Mouse (Mus musculus) cortical plate, adult 2 months (tissue): ENCODE data around the gene Thumpd1. TPM values are rescaled to one million over a fixed set of nuclear protein-coding genes. Genes with fewer than 3 reads are reported as not detected.
A peak's percentile ranks its signal among the peaks of the same experiment; 100 is the strongest.
"Not testable (repeated sequence)": the region's sequence is repeated elsewhere in the genome, so short reads cannot be mapped to it uniquely, and the experiment has no call there.

ENCODE experiments used
- H3K27ac ChIP-seq: fragments of 200-500 bp; 2 replicates; pipeline ENCODE4 v1.5.1; 2012; ENCODE audit warnings: low read length, control low read depth, inconsistent platforms; ENCODE audit not compliant: insufficient read depth
- H3K4me1 ChIP-seq: fragments of 200-500 bp; 2 replicates; pipeline ENCODE4 v1.6.1; 2011; ENCODE audit warnings: low read length; ENCODE audit not compliant: control insufficient read depth, insufficient read depth
- H3K4me3 ChIP-seq: fragments of 200-500 bp; 2 replicates; pipeline ENCODE4 v1.5.1; 2011; ENCODE audit warnings: mild to moderate bottlenecking, low read length, control low read depth; ENCODE audit not compliant: insufficient read depth
- CTCF ChIP-seq: fragments of 200-500 bp; IDR thresholded peaks from 2 replicates; pipeline ENCODE4 v1.5.1; 2011; ENCODE audit warnings: mild to moderate bottlenecking, control low read depth, low read length; ENCODE audit not compliant: insufficient read depth; ENCODE audit errors: extremely low read depth
- POLR2A ChIP-seq: fragments of 200-500 bp; IDR thresholded peaks from 2 replicates; pipeline ENCODE4 v1.6.1; 2011; ENCODE audit warnings: mild to moderate bottlenecking, low read length, control low read depth; ENCODE audit not compliant: insufficient read depth; ENCODE audit errors: extremely low read depth
- polyA plus RNA-seq: library from polyadenylated mRNA; depleted of rRNA; stranded (reverse); fragments of >200 nt; gene quantifications from 2 replicates; pipeline ENCODE4 v1.2.3, GENCODE M21; 2012

Gene Thumpd1
- polyA plus RNA-seq, 1 experiment, result 33.2 TPM

- Histone ChIP-seq H3K4me1 (no peaks in the 10 kb centered on the region), H3K27ac (no peak overlapping the region), H3K4me3 (no peak overlapping the region)
- no peak for TF ChIP-seq CTCF
- no peak for TF ChIP-seq POLR2A
These were observed 23.7 kb upstream of the Thumpd1 start for GRCm38 (mm10) chr7:119744321-119744720.

GRCm38 (mm10) chr7:119739798-119740468, 19.3 kb upstream of the Thumpd1 start:
- H3K4me1 ChIP-seq, H3K4me3 ChIP-seq, H3K27ac ChIP-seq: not testable (repeated sequence)

GRCm38 (mm10) chr7:119738877-119739276, 18.3 kb upstream of the Thumpd1 start:
- Histone ChIP-seq H3K27ac (no peak overlapping the region), H3K4me3 (no peak overlapping the region)
- no peak for TF ChIP-seq CTCF
- TF ChIP-seq POLR2A, result no peak

GRCm38 (mm10) chr7:119731262-119731661, 10.7 kb upstream of the Thumpd1 start:
- H3K4me1 ChIP-seq, H3K4me3 ChIP-seq, H3K27ac ChIP-seq: not testable (repeated sequence)

More at GRCm38 (mm10) chr7:119738877-119739276, 18.3 kb upstream of the Thumpd1 start:
- no peaks in the 10 kb centered on the region for H3K4me1 ChIP-seq

GRCm38 (mm10) chr7:119727621-119728020, 7.0 kb upstream of the Thumpd1 start:
- H3K4me1 ChIP-seq, result no peaks in the 10 kb centered on the region
- H3K27ac ChIP-seq, result peak overlapping the region; percentile 70
- TF ChIP-seq CTCF (no peak), POLR2A (no peak)
- H3K4me3 ChIP-seq, result no peak overlapping the region

- peak overlapping the region; percentile 91 for H3K4me3 ChIP-seq
- H3K4me1 ChIP-seq, result no peaks in the 10 kb centered on the region; the same call in 1 of the 2 replicates
- TF ChIP-seq CTCF, result no peak
- no peak for TF ChIP-seq POLR2A
- peak overlapping the region; percentile 37; the same call in 1 of the 2 replicates for H3K27ac ChIP-seq
These were observed 331 bp upstream of the Thumpd1 start for GRCm38 (mm10) chr7:119720947-119721310.

- TF ChIP-seq CTCF (no peak), POLR2A (no peak)
- no peak overlapping the region for H3K27ac ChIP-seq
- no peak overlapping the region for H3K4me3 ChIP-seq
- H3K4me1 ChIP-seq, result no peaks in the 10 kb centered on the region; the same call in 1 of the 2 replicates
These were observed 6.5 kb downstream of the Thumpd1 start for GRCm38 (mm10) chr7:119714111-119714510.

- TF ChIP-seq CTCF, result no peak
- TF ChIP-seq POLR2A, result no peak
- Histone ChIP-seq H3K27ac (no peak overlapping the region), H3K4me3 (no peak overlapping the region), H3K4me1 (no peaks in the 10 kb centered on the region)
These were observed 25.7 kb downstream of the Thumpd1 start for GRCm38 (mm10) chr7:119694926-119695325.

- TF ChIP-seq POLR2A, result no peak
- TF ChIP-seq CTCF, result no peak
- Histone ChIP-seq H3K4me1 (no peaks in the 10 kb centered on the region), H3K4me3 (no peak overlapping the region), H3K27ac (no peak overlapping the region)
These were observed 28.3 kb downstream of the Thumpd1 start for GRCm38 (mm10) chr7:119692302-119692701.

GRCm38 (mm10) chr7:119689726-119690125, 30.9 kb downstream of the Thumpd1 start, which contains the start of gene Acsm4:
Gene Acsm4, plus strand, starts transcription at chr7:119690026.
- no peak within 1 kb of the TSS for H3K4me3 ChIP-seq
- TF ChIP-seq CTCF (no peak), POLR2A (no peak)

GRCm38 (mm10) chr7:119682699-119683098, 37.9 kb downstream of the Thumpd1 start:
- no peak overlapping the region for H3K4me3 ChIP-seq
- no peaks in the 10 kb centered on the region for H3K4me1 ChIP-seq
- no peak overlapping the region for H3K27ac ChIP-seq
- TF ChIP-seq POLR2A (no peak), CTCF (no peak)

More at GRCm38 (mm10) chr7:119689726-119690125, 30.9 kb downstream of the Thumpd1 start, which contains the start of gene Acsm4:
- Histone ChIP-seq H3K4me1 (no peaks in the 10 kb centered on the region), H3K27ac (no peak within 1 kb of the TSS)
